Mouse (Mus musculus) heart, postnatal 0 days (tissue): ENCODE measurements around the gene Rnpc3.

Source experiments
- CTCF ChIP-seq: IDR thresholded peaks from 2 replicates; pipeline ENCODE4 v1.5.1; 2016; ENCODE audit warnings: antibody characterized with exemption, control low read depth, low read depth
- EP300 ChIP-seq: IDR thresholded peaks from 2 replicates; pipeline ENCODE4 v1.6.1; 2016; ENCODE audit warnings: antibody characterized with exemption, low read depth

DNA sequence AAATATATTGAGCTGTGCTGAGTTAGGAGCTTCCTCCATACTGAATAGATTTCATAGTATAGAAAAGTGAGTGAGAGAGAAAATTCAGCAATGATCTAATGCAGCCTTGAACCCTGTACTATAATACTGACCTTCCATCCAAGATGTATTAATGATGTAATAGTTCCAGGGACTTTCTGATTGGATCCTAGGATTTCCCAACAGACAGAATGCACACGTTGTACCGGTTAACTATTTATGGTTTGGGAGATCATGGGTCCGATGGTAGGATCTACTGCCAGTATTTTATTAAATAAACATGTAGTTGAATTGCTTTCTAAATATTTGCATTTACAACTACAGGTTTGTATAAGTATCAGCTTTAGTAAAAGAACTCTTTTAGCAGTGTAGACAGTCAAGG is 57.8 kb downstream of the Rnpc3 start:
- no peak for TF ChIP-seq EP300
- no peak for TF ChIP-seq CTCF
